Comparison of ENCODE assay signal across 9 mouse cellular contexts in the genomic region with DNA sequence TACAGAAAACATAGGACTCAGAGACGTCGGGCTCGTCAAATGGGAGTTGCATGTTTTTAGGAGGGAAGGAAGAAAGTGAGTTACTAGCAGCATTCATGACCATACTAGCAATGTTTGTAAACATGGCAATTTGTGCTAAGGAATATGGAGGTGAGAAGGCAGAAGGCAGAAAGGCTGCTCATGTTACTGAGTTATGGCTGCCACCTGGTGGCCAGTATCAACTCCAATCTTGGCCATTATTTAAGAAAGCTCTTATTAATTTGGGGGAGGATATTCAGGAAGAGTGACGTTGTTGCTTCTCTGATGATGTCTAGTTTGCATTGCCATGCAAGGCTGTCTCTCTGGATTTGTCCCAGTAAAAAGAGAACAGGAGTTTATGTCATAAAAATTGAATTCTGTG.
A peak's percentile ranks its signal among the peaks of the same experiment; 100 is the strongest.
DNase-seq lines count a peak whose midpoint lies in the region; ATAC-seq and TF ChIP-seq lines count a peak whose summit lies in the region.
"Had no signal": no experiment of that assay in that cellular context is flagged by ENCODE, and none has a peak within 500 bp of the region (broad histone marks: within the 10 kb centered on the region; RNA-seq: fewer than 3 reads in every experiment).

No protein-coding gene starts in this region.

- no peak overlapping the region for H3K27ac ChIP-seq in cortical plate, adult 2 months (ENCODE audit: insufficient read depth, low read length)
- no peak overlapping the region for H3K27ac ChIP-seq in midbrain, embryonic 14.5 days (replicated peaks; ENCODE audit: low read depth, low read length)
- no peak overlapping the region for H3K27ac ChIP-seq in intestine, embryonic 15.5 days
- H3K27ac ChIP-seq: macrophage had no signal

- H3K9ac ChIP-seq in midbrain, embryonic 14.5 days (replicated peaks; ENCODE audit: low read length): no peak overlapping the region
- H3K9ac ChIP-seq in intestine, embryonic 15.5 days: no peak overlapping the region

- TF ChIP-seq POLR2A in cortical plate, adult 2 months (IDR thresholded peaks at IDR 0.05; ENCODE audit: extremely low read depth, insufficient read depth, low read length): no peak

- ATAC-seq in midbrain, embryonic 14.5 days (ENCODE audit: low FRiP score, low TSS enrichment): no peak
- ATAC-seq in intestine, embryonic 15.5 days: no peak

- no peaks in the 10 kb centered on the region for H3K36me3 ChIP-seq in midbrain, embryonic 14.5 days (ENCODE audit: control insufficient read depth, insufficient read depth, low read length)
- H3K36me3 ChIP-seq in intestine, embryonic 15.5 days: no peaks in the 10 kb centered on the region

- no peak overlapping the region for H3K4me3 ChIP-seq in cortical plate, adult 2 months (ENCODE audit: insufficient read depth, low read length)
- H3K4me3 ChIP-seq in midbrain, embryonic 14.5 days (replicated peaks; ENCODE audit: low read depth, low read length): no peak overlapping the region
- H3K4me3 ChIP-seq in intestine, embryonic 15.5 days (replicated peaks): no peak overlapping the region

- H3K4me1 ChIP-seq in cortical plate, adult 2 months (ENCODE audit: control insufficient read depth, insufficient read depth, low read length): no peaks in the 10 kb centered on the region
- no peaks in the 10 kb centered on the region for H3K4me1 ChIP-seq in midbrain, embryonic 14.5 days (ENCODE audit: control insufficient read depth, insufficient read depth, low read length)
- H3K4me1 ChIP-seq in intestine, embryonic 15.5 days (replicated peaks): no peaks in the 10 kb centered on the region

- intact Hi-C loops in gastrocnemius, postnatal 14 days (cut with DNase I; ENCODE audit: low total_unique reads): no loop called here
- intact Hi-C loops in left cerebral cortex, postnatal 14 days (cut with DNase I): no loop called here

- peak; percentile 45 for DNase-seq in testis, postnatal 10 days (ENCODE audit: low spot score)
- no peak for DNase-seq in testis, postnatal 14 days (ENCODE audit: low spot score)
- peak; percentile 91 for DNase-seq in adipocyte (ENCODE audit: low spot score)
- peak; percentile 22 for DNase-seq in gastrocnemius, postnatal 14 days
- peak; percentile 21 to 37 for DNase-seq in left cerebral cortex, postnatal 14 days (ENCODE audit: low spot score in 2 of 2)
- DNase-seq in midbrain, embryonic 14.5 days: peak; percentile 77

- H3K9me3 ChIP-seq in midbrain, embryonic 14.5 days (ENCODE audit: control insufficient read depth, low read length): no peaks in the 10 kb centered on the region
- H3K9me3 ChIP-seq in intestine, embryonic 15.5 days: no peaks in the 10 kb centered on the region

- 69% methylated on average over 4 of the region's 4 CpGs for WGBS in midbrain, embryonic 14.5 days
- 60% methylated on average over 4 of the region's 4 CpGs for WGBS in intestine, embryonic 15.5 days

- TF ChIP-seq CTCF in cortical plate, adult 2 months (IDR thresholded peaks at IDR 0.05; ENCODE audit: extremely low read depth, insufficient read depth, low read length): peak; percentile 59

- no peak overlapping the region for H3K4me2 ChIP-seq in midbrain, embryonic 14.5 days (ENCODE audit: low read length)
- no peak overlapping the region for H3K4me2 ChIP-seq in intestine, embryonic 15.5 days (replicated peaks)

- no peaks in the 10 kb centered on the region for H3K27me3 ChIP-seq in midbrain, embryonic 14.5 days (ENCODE audit: control insufficient read depth, insufficient read depth, low read length)
- no peaks in the 10 kb centered on the region for H3K27me3 ChIP-seq in intestine, embryonic 15.5 days (replicated peaks)
